Mouse (Mus musculus): ENCODE results near the gene Psd.

- TF ChIP-seq POLR2A (IDR thresholded peaks at IDR 0.05; ENCODE audit: extremely low read depth, insufficient read depth, low read length), result no peak
- TF ChIP-seq CTCF (IDR thresholded peaks at IDR 0.05; ENCODE audit: extremely low read depth, insufficient read depth, low read length), result no peak
Observed at GRCm38 (mm10) chr19:46344710-46345419, 17.9 kb upstream of the Psd start.
